Mouse (Mus musculus): Measurements from ENCODE around the gene Gm45140. TPM values are rescaled to one million over a fixed set of nuclear protein-coding genes. Genes with fewer than 3 reads are reported as not detected.
A peak's percentile ranks its signal among the peaks of the same experiment; 100 is the strongest.

Gene Gm45140
- polyA plus RNA-seq, 2 experiments: 2.7 to 9.1 TPM

DNA sequence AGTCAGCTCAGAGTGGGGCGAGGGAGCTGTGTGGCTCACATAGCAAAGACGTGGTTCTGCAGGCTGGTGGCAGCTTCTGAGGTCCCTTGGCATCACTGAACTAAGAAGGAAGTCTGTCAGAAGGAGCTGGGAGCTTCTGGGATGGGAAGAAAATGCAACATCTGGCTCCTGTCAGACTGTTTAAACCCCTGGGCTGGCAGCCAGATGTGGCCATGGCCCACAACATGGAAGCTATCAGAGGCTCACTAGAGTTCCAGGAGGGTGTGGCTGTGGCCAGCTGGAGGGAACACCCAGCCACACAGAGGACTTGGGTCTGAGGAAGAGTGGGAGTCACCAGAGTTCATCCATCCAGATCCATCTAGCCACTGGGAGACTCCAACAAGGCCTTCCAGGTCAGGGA, 88.7 kb downstream of the Gm45140 start:
- Histone ChIP-seq H3K4me1 (ENCODE audit: control insufficient read depth, insufficient read depth, low read length) (peaks cover 5% of the 10 kb centered on the region; the same call in 1 of the 2 replicates), H3K36me3 (ENCODE audit: control insufficient read depth, insufficient read depth, low read length) (no peaks in the 10 kb centered on the region), H3K27me3 (ENCODE audit: control insufficient read depth, insufficient read depth, low read length) (no peaks in the 10 kb centered on the region), H3K27ac (replicated peaks; ENCODE audit: low read depth, low read length) (no peak overlapping the region), H3K4me3 (replicated peaks; ENCODE audit: low read length) (no peak overlapping the region), H3K4me2 (replicated peaks; ENCODE audit: low read depth, low read length, severe bottlenecking) (no peak overlapping the region), H3K9me3 (ENCODE audit: control insufficient read depth, low read length) (no peaks in the 10 kb centered on the region), H3K9ac (ENCODE audit: low read depth, low read length, severe bottlenecking) (no peak overlapping the region)
- ATAC-seq (ENCODE audit: low FRiP score, low read depth): no peak
- 44% methylated on average over 2 of the region's 2 CpGs for WGBS
- no peak for TF ChIP-seq POLR2A (IDR thresholded peaks at IDR 0.05; ENCODE audit: borderline replicate concordance, extremely low read depth, insufficient read depth, insufficient read length)
- peak; percentile 47 for DNase-seq (ENCODE audit: low spot score)

DNA sequence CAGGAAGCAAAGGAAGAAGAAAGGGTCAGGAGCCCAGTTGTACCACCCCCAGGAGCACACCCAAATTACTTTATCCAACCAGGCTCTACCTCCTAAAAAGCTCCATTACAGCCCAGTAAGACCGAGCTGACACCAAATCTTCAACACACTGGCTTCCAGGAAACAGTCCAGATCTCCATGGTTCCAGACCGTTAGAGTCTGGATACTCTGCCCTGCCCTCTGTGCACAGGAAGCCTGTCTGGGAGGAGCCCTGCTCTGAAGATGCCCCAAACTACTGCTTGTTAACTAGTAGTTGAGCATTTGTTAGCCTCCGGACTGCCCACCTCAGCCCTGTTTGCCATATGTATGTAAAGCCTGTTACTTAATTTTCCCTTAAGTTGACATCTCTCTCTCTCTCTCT, 89.5 kb downstream of the Gm45140 start:
- DNase-seq (ENCODE audit: low spot score) (no peak), ATAC-seq (ENCODE audit: low FRiP score, low read depth) (no peak)
- peaks cover 5% of the 10 kb centered on the region; the same call in 1 of the 2 replicates for H3K4me1 ChIP-seq (ENCODE audit: control insufficient read depth, insufficient read depth, low read length)
- TF ChIP-seq POLR2A (IDR thresholded peaks at IDR 0.05; ENCODE audit: borderline replicate concordance, extremely low read depth, insufficient read depth, insufficient read length): no peak
- no peaks in the 10 kb centered on the region for H3K9me3 ChIP-seq (ENCODE audit: control insufficient read depth, low read length)
- H3K4me3 ChIP-seq (replicated peaks; ENCODE audit: low read length): no peak overlapping the region
- H3K27me3 ChIP-seq (ENCODE audit: control insufficient read depth, insufficient read depth, low read length): no peaks in the 10 kb centered on the region
- 55% methylated on average over 3 of the region's 3 CpGs for WGBS
- no peak overlapping the region for H3K27ac ChIP-seq (replicated peaks; ENCODE audit: low read depth, low read length)
- no peak overlapping the region for H3K9ac ChIP-seq (ENCODE audit: low read depth, low read length, severe bottlenecking)
- no peaks in the 10 kb centered on the region for H3K36me3 ChIP-seq (ENCODE audit: control insufficient read depth, insufficient read depth, low read length)
- H3K4me2 ChIP-seq (replicated peaks; ENCODE audit: low read depth, low read length, severe bottlenecking): no peak overlapping the region

DNA sequence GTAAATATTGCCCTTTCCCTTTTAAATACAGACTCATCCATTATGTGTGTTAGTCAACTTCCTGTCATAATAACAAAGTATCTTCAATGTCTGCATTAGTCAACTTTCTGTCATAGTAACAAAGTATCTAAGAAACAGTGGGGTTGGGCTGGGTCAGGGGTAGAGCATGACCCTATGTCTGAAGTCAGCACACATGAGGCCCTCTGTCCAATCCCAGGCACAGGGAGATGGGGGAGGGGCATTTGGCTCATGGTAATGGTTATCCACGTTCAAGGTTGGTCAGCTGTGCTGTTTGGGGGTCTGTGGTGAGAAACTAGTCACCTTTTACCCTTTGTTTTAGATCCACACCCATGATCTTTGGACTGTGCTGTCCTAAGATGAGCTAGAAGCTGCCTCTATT, 90.3 kb downstream of the Gm45140 start:
- DNase-seq (ENCODE audit: low spot score): no peak
- 50% methylated on average over 1 of the region's 1 CpGs for WGBS
- no peaks in the 10 kb centered on the region for H3K9me3 ChIP-seq (ENCODE audit: control insufficient read depth, low read length)
- no peak overlapping the region for H3K27ac ChIP-seq (replicated peaks; ENCODE audit: low read depth, low read length)
- H3K9ac ChIP-seq (ENCODE audit: low read depth, low read length, severe bottlenecking): no peak overlapping the region
- peaks cover 5% of the 10 kb centered on the region; the same call in 1 of the 2 replicates for H3K4me1 ChIP-seq (ENCODE audit: control insufficient read depth, insufficient read depth, low read length)
- ATAC-seq (ENCODE audit: low FRiP score, low read depth): no peak
- H3K4me2 ChIP-seq (replicated peaks; ENCODE audit: low read depth, low read length, severe bottlenecking): no peak overlapping the region
- H3K36me3 ChIP-seq (ENCODE audit: control insufficient read depth, insufficient read depth, low read length): no peaks in the 10 kb centered on the region
- TF ChIP-seq POLR2A (IDR thresholded peaks at IDR 0.05; ENCODE audit: borderline replicate concordance, extremely low read depth, insufficient read depth, insufficient read length): no peak
- H3K4me3 ChIP-seq (replicated peaks; ENCODE audit: low read length): no peak overlapping the region
- H3K27me3 ChIP-seq (ENCODE audit: control insufficient read depth, insufficient read depth, low read length): no peaks in the 10 kb centered on the region

DNA sequence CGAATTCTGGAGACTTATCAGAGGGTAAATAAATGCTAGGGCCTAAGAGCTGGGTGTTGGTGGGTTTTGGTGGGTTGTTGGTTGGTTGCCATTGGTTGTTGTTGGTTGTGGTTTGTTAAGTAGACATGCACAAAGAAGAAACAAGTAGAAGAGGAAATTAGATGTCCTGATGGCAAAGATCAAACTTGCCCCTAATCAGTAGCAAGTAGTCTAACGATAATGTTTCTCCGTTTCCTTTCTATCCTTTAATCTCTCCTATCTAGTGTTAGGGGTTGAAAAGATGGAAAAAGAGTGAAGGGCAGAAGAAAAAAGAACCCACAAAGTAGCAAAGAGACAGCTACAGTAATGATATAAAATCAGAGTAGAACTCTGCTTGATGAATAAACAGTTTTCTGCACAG, 91.0 kb downstream of the Gm45140 start:
- no peak overlapping the region for H3K9ac ChIP-seq (ENCODE audit: low read depth, low read length, severe bottlenecking)
- ATAC-seq (ENCODE audit: low FRiP score, low read depth): no peak
- no peak for DNase-seq (ENCODE audit: low spot score)
- no peak for TF ChIP-seq POLR2A (IDR thresholded peaks at IDR 0.05; ENCODE audit: borderline replicate concordance, extremely low read depth, insufficient read depth, insufficient read length)
- H3K4me3 ChIP-seq (replicated peaks; ENCODE audit: low read length): no peak overlapping the region
- WGBS: 81% methylated on average over 3 of the region's 3 CpGs
- no peaks in the 10 kb centered on the region for H3K27me3 ChIP-seq (ENCODE audit: control insufficient read depth, insufficient read depth, low read length)
- H3K9me3 ChIP-seq (ENCODE audit: control insufficient read depth, low read length): no peaks in the 10 kb centered on the region
- no peak overlapping the region for H3K27ac ChIP-seq (replicated peaks; ENCODE audit: low read depth, low read length)
- H3K4me1 ChIP-seq (ENCODE audit: control insufficient read depth, insufficient read depth, low read length): peaks cover 5% of the 10 kb centered on the region; the same call in 1 of the 2 replicates
- H3K4me2 ChIP-seq (replicated peaks; ENCODE audit: low read depth, low read length, severe bottlenecking): no peak overlapping the region
- H3K36me3 ChIP-seq (ENCODE audit: control insufficient read depth, insufficient read depth, low read length): no peaks in the 10 kb centered on the region

- Histone ChIP-seq H3K9me3 (ENCODE audit: control insufficient read depth, low read length) (no peaks in the 10 kb centered on the region), H3K4me3 (replicated peaks; ENCODE audit: low read length) (no peak overlapping the region), H3K36me3 (ENCODE audit: control insufficient read depth, insufficient read depth, low read length) (no peaks in the 10 kb centered on the region), H3K4me2 (replicated peaks; ENCODE audit: low read depth, low read length, severe bottlenecking) (no peak overlapping the region), H3K27me3 (ENCODE audit: control insufficient read depth, insufficient read depth, low read length) (no peaks in the 10 kb centered on the region), H3K27ac (replicated peaks; ENCODE audit: low read depth, low read length) (no peak overlapping the region), H3K4me1 (ENCODE audit: control insufficient read depth, insufficient read depth, low read length) (peaks cover 5% of the 10 kb centered on the region; the same call in 1 of the 2 replicates), H3K9ac (ENCODE audit: low read depth, low read length, severe bottlenecking) (no peak overlapping the region)
- ATAC-seq (ENCODE audit: low FRiP score, low read depth) (no peak), DNase-seq (ENCODE audit: low spot score) (peak; percentile 10)
- WGBS: 77% methylated on average over 5 of the region's 5 CpGs
- TF ChIP-seq POLR2A (IDR thresholded peaks at IDR 0.05; ENCODE audit: borderline replicate concordance, extremely low read depth, insufficient read depth, insufficient read length): no peak
These were observed 92.3 kb downstream of the Gm45140 start for GRCm38 (mm10) chr6:87743281-87743680.

- Histone ChIP-seq H3K27ac (replicated peaks; ENCODE audit: low read depth, low read length) (no peak overlapping the region), H3K4me1 (ENCODE audit: control insufficient read depth, insufficient read depth, low read length) (peaks cover 5% of the 10 kb centered on the region; the same call in 1 of the 2 replicates), H3K4me2 (replicated peaks; ENCODE audit: low read depth, low read length, severe bottlenecking) (no peak overlapping the region), H3K9me3 (ENCODE audit: control insufficient read depth, low read length) (no peaks in the 10 kb centered on the region), H3K36me3 (ENCODE audit: control insufficient read depth, insufficient read depth, low read length) (no peaks in the 10 kb centered on the region), H3K9ac (ENCODE audit: low read depth, low read length, severe bottlenecking) (no peak overlapping the region), H3K27me3 (ENCODE audit: control insufficient read depth, insufficient read depth, low read length) (no peaks in the 10 kb centered on the region), H3K4me3 (replicated peaks; ENCODE audit: low read length) (no peak overlapping the region)
- DNase-seq (ENCODE audit: low spot score) (no peak), ATAC-seq (ENCODE audit: low FRiP score, low read depth) (no peak)
- TF ChIP-seq POLR2A (IDR thresholded peaks at IDR 0.05; ENCODE audit: borderline replicate concordance, extremely low read depth, insufficient read depth, insufficient read length): no peak
- WGBS: 89% methylated on average over 5 of the region's 5 CpGs
These were observed 92.8 kb downstream of the Gm45140 start for GRCm38 (mm10) chr6:87742804-87743203.
